Mouse (Mus musculus) ovary, postnatal 10 days (tissue): ENCODE data around the gene Wnt5a.

Experiments used
- DNase-seq: peaks from one replicate; pipeline ENCODE4 v3.0.0; 2022; ENCODE audit warnings: low spot score

Gene Wnt5a

GRCm38 (mm10) chr14:28504101-28505050, at the start of gene Wnt5a:
Wnt5a (plus strand) TSS chr14:28504750.
- DNase-seq = peak; percentile 35

- DNase-seq = no peak
These were observed 48.0 kb upstream of the Wnt5a start for GRCm38 (mm10) chr14:28456372-28457076.

GRCm38 (mm10) chr14:28457428-28457827, 47.1 kb upstream of the Wnt5a start:
- DNase-seq = no peak

GRCm38 (mm10) chr14:28467956-28468355, 36.6 kb upstream of the Wnt5a start:
- DNase-seq = no peak

GRCm38 (mm10) chr14:28469696-28470095, 34.9 kb upstream of the Wnt5a start:
- DNase-seq = no peak

GRCm38 (mm10) chr14:28470212-28470611, 34.3 kb upstream of the Wnt5a start:
- no peak for DNase-seq

- no peak for DNase-seq
These were observed 29.5 kb upstream of the Wnt5a start for GRCm38 (mm10) chr14:28475012-28475411.

DNA sequence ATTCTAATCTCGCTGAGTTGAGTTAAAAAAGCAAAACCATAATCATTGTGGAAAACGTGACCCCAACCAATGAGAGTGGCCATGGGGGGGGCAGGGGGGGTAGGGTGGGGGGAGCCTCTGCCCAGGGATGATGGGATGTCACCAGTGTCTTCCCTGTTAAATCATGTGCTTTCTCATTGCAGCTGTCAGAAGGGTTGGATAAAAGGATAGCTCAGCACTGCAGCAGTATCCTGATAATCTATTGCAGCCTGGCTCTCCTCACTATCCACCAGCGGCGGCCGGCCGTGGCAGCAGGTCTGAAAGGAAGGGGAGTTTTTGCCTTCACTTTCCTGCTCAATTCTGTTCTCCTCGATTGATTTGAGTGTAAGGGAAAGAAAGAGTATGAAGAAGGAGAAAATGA, 29.1 kb upstream of the Wnt5a start:
- DNase-seq = no peak

- no peak for DNase-seq
These were observed 27.8 kb upstream of the Wnt5a start for GRCm38 (mm10) chr14:28476746-28477145.

DNA sequence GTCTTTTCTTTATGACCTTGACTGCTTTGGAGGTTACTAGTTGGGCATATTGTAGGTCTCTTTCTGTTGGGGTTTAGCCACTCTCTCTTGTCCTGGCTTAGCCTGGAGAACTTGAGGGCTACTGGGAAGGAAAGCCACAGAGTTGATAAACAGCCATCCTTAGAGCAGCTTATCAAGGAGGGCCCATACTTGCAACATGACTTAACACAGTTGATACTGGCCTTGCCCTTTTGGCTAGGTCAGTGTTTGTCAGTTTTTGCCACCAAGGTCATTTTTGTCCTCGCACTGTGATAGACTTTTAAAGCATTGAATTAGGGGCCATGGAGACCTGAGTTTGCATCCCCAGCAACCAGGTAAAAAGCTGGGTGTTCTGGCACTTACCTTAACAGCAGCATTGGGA, 23.7 kb upstream of the Wnt5a start:
- no peak for DNase-seq

GRCm38 (mm10) chr14:28493806-28494205, 10.7 kb upstream of the Wnt5a start:
- DNase-seq = no peak

DNA sequence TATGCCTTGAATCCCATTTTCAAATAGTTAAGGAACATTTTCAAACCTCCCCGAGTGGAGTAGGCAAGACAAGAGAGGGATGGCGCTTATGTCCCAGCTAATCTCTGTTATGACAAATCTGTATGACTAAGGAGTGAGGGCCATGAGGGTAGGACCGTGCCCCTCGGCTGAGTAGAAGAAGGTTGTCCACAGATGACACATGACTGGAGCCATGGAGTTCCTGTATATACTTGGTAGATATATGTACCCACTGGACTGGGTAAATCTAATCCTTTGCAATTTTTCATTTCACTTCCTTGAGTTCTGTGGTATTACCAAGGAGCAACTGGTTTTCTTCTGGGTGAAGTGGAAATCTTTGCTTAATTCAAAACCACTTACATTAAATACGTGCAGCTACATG, 10.3 kb upstream of the Wnt5a start:
- no peak for DNase-seq

DNA sequence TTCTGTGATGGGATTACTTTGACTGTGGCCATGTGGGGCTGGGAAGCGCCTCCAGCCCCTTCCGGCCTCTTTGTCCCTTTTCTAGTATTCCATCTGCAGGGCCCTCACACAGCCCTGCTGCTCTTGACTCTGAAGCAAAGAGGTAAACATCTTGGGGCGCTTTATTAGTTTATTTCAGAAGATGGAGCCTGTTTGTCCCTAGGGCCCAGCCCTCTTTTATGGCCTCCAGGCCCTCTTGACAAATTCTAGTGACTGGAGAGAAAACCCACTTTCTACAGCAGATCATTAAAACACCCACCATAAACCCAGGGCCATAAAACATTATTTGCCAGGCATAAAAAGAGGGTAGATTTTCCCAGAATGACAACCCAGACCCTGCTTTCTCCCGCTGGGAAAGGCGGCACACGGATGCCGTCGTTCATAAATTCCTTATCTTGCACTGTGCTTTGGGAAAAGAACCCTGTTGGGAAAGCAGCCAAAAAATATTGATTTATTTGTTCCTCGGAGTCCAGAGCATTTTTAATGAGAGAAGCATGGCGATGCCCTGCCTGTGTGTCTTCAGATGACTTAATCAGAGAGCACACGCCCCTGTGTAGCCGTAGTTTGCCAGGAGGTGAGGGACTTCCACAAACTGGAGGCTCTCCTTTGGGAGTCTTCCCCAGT, 3.2 kb upstream of the Wnt5a start:
- no peak for DNase-seq

GRCm38 (mm10) chr14:28503276-28503675, 1.3 kb upstream of the Wnt5a start:
- no peak for DNase-seq

GRCm38 (mm10) chr14:28505051-28505585, 568 bp downstream of the Wnt5a start:
- peak; percentile 35 for DNase-seq

DNA sequence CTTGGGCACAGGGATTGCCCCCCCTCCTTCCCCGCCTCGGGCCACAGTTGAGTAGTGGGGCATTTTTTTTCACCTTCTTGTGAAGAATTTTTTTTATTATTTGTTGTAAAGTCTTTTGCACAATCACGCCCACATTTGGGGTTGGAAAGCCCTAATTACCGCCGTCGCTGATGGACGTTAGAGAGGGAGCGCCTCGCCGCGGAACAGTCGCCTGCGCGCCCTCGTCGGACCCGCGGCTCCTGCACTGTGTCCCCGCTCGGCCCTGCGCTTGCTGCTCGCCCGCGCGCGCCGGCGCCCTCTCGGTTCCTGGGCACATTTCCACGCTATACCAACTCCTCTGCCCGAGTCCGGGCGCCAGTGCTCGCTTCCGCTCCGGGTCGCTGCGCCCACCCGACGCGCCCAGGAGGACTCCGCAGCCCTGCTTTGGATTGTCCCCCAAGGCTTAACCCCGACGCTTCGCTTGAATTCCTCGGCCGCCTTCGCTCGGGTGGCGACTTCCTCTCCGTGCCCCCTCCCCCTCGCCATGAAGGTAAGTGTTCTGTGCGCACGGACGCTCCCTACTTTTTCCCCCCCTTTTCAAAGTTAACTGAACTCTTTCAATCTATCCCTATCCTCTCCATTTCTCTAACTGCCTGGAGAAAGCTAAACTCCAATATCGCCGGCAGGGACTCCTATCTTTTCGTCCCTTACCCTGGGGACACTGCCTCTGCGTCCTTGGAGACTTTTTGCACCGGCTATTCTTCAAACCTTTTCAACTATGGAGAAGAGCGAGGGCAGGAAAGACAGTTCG, 1.2 kb downstream of the Wnt5a start:
- peak; percentile 22 for DNase-seq

DNA sequence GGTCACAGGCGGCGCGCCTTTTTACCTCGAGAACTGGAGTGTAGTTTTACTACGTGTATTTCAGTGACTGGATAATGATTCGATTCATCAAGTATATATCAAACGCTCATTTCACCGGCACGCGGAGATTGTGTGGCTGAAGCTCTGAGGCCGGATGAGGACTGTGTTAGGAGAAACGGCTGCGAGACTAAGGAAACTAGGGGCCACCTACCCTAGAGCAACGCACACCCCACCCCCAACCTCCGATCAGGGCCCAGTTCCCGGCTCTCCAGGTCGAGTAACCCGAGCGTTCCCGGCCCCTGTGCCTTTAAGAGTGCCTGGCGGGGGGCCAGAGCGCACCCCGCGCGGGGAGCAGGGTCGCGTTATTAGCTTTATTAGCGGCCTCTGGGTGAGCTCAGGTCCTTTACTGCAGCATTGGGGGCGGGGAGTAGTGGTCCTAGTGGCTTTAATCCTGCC, 1.9 kb downstream of the Wnt5a start:
- DNase-seq = peak; percentile 48

- no peak for DNase-seq
These were observed 2.5 kb downstream of the Wnt5a start for GRCm38 (mm10) chr14:28507011-28507410.

DNA sequence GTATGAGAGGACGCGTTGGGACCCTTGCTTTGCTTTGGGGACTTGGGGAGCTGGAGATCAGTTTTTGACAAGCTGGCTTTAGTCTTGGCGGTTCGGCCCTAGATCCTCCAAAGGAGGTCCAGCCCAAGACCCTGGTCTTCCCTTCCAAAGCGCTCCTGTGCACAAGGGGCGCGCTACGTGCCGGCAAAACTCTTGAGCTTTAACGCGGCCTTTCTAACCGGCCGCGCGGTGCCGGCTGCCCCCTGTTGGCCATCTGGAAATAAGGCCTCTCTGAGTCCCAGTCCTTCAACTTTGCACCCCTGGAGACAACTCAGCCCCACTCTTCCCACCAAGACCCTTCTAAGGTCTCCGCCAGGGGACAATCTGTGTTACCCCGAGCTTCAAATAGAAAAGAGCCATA, 2.9 kb downstream of the Wnt5a start:
- DNase-seq = peak; percentile 44

GRCm38 (mm10) chr14:28508288-28509258, 4.0 kb downstream of the Wnt5a start:
- DNase-seq = no peak
